Mouse (Mus musculus) lung, embryonic 14.5 days (tissue): Measurements from ENCODE around the gene Zfr2. TPM values are rescaled to one million over a fixed set of nuclear protein-coding genes. Genes with fewer than 3 reads are reported as not detected.

ENCODE experiments used
- ATAC-seq: fragments of 200-750 bp; cut with Nextera tagmentation; 2 replicates; pipeline ENCODE4 v1.8.0; 2017; ENCODE audit warnings: mild to moderate bottlenecking, moderate TSS enrichment, moderate library complexity; ENCODE audit not compliant: insufficient read depth
- DNase-seq: peaks from one replicate; pipeline ENCODE4 v3.0.0-alpha.2; 2015
- H3K27ac ChIP-seq: fragments of 300-500 bp; sonication (generic); 2 replicates; pipeline ENCODE4 v1.5.1; 2014; ENCODE audit warnings: low read depth, mild to moderate bottlenecking, moderate library complexity
- H3K27me3 ChIP-seq: fragments of 300-500 bp; sonication (generic); 2 replicates; pipeline ENCODE4 v1.6.1; 2014; ENCODE audit warnings: low read length, control low read depth; ENCODE audit not compliant: insufficient read depth
- H3K36me3 ChIP-seq: fragments of 300-500 bp; sonication (generic); 2 replicates; pipeline ENCODE4 v1.6.1; 2014; ENCODE audit warnings: control low read depth; ENCODE audit not compliant: insufficient read depth
- H3K4me1 ChIP-seq: fragments of 300-500 bp; sonication (generic); 2 replicates; pipeline ENCODE4 v1.6.1; 2014; ENCODE audit warnings: antibody characterized with exemption, control low read depth; ENCODE audit not compliant: insufficient read depth
- H3K4me2 ChIP-seq: fragments of 300-500 bp; sonication (generic); 2 replicates; pipeline ENCODE4 v1.6.1; 2014; ENCODE audit warnings: mild to moderate bottlenecking
- H3K4me3 ChIP-seq: fragments of 300-500 bp; sonication (generic); 2 replicates; pipeline ENCODE4 v1.5.1; 2014; ENCODE audit warnings: low read depth, low read length
- H3K9ac ChIP-seq: fragments of 300-500 bp; sonication (generic); 2 replicates; pipeline ENCODE4 v1.6.1; 2014
- H3K9me3 ChIP-seq: fragments of 300-500 bp; sonication (generic); 2 replicates; pipeline ENCODE4 v1.6.1; 2016; ENCODE audit warnings: low read depth, low read length, control low read depth
- CTCF ChIP-seq: IDR thresholded peaks from 2 replicates; pipeline ENCODE4 v1.5.1; 2016; ENCODE audit warnings: antibody characterized with exemption, low read depth
- WGBS: fragments of 180-500 bp; shearing (Covaris S2); extraction: QIAGEN DNeasy Blood & Tissue Kit; methylation state at CpG from one replicate; pipeline ENCODE4 v1.1.7; 2014; 5-methylcytosine and 5-hydroxymethylcytosine counted together
- polyA plus RNA-seq: library from polyadenylated mRNA; unstranded; fragments of >200 nt; fragmentation: Nextera tagmentation; extraction: Ambion mirVana; gene quantifications from 2 replicates; pipeline ENCODE4 v1.2.1, GENCODE M21; 2014

Gene Zfr2
- polyA plus RNA-seq, 1 experiment from 2014 or later: 3.4 TPM

DNA sequence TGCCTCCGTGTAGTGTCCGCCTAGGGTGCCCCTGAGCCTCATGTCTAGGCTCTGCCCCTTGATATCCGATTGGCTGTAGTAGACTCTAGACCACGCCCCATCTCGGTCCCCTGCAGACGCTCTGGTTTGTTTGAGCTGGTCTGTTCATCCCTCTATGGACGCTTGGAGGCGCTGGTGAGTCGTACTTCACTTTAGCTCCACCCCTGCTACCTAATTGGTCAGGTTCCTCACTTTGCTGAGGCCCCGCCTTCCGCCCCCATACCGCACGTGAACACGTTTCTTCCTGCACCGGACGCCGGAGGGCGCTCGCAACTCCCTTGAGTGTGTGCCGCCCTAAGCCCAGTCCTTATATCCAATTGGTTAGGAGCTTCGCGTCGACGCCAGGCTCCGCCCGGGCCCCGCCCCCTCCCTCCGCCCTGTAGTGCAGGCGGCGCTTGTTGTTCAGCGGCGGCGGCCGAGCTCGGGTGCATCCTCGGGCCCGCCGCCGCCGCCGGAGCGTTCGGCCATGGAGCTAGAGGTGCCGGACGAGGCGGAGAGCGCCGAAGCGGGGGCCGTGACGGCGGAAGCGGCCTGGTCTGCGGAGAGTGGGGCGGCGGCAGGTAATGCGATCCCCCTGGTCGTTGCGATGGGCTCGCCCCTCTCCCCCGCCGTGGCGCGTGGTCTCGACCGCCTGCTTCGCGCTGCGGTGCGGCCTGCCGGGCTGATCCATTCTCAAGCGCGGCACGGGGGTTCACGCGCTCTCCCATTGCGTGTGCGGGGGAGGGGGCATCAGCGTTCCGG lies 59.8 kb downstream of the Zfr2 start, which contains the start of gene Pip5k1c:
TSS of gene Pip5k1c (plus strand) at position 410 of the 780 bp plus-strand sequence.
- TF ChIP-seq CTCF: peak; percentile 89
- H3K27ac ChIP-seq: peak within 1 kb of the TSS; percentile 87
- DNase-seq (peak; percentile 100), ATAC-seq (peak; percentile 93)
- peaks cover 13% of the 10 kb centered on the region; the same call in 1 of the 2 replicates for H3K27me3 ChIP-seq
- H3K4me1 ChIP-seq: peaks cover 14% of the 10 kb centered on the region
- H3K9ac ChIP-seq: peak within 1 kb of the TSS; percentile 74
- peak within 1 kb of the TSS; percentile 69 for H3K4me3 ChIP-seq
- H3K4me2 ChIP-seq: peak within 1 kb of the TSS; percentile 98
- under 1% methylated on average over 80 of the region's 80 CpGs for WGBS
- peaks cover 5% of the 10 kb centered on the region; the same call in 1 of the 2 replicates for H3K36me3 ChIP-seq
- no peaks in the 10 kb centered on the region for H3K9me3 ChIP-seq

DNA sequence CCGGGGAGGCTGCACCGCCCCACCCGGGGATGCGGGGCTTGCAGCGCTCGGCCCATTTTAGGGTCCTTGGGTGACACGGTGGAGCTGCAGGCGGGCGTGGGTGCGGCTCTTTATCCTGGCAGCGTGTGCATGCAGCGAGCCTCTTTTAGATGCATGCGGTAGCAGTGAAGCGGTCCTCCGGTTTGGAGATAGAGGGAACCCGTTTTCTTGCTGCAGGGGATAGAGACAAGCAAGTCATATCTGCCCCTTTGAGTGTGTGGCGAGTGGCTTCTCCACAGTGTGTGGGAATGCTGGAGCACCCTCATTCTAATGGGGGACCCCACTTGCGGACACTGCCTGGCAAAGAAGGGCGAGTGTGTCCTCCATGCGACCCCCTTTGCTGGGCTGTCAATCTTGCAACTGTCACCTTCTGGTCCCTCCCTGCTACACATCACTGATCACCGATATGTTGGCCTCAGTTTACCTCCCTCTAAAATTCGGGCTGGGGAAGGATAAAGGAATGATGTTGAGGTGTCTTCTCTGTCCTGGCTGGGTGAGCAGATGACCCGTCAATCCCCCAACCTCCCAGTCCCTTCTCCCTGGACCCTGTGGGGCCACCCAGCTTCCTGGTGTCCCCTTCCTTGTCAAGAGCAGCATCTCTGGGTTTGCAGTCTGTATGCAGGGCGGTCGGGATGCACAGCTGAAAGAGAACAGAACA lies 60.5 kb downstream of the Zfr2 start:
- H3K4me3 ChIP-seq: peak overlapping the region; percentile 69
- peaks cover 5% of the 10 kb centered on the region; the same call in 1 of the 2 replicates for H3K36me3 ChIP-seq
- 1% methylated on average over 25 of the region's 25 CpGs for WGBS
- peaks cover 14% of the 10 kb centered on the region for H3K4me1 ChIP-seq
- H3K27me3 ChIP-seq: peaks cover 13% of the 10 kb centered on the region; the same call in 1 of the 2 replicates
- DNase-seq: no peak
- no peaks in the 10 kb centered on the region for H3K9me3 ChIP-seq
- TF ChIP-seq CTCF: no peak
- H3K27ac ChIP-seq: peak overlapping the region; percentile 87; the same call in 1 of the 2 replicates
- ATAC-seq: no peak
- peak overlapping the region; percentile 74 for H3K9ac ChIP-seq
- peak overlapping the region; percentile 98 for H3K4me2 ChIP-seq

- peaks cover 14% of the 10 kb centered on the region for H3K4me1 ChIP-seq
- TF ChIP-seq CTCF: no peak
- H3K27me3 ChIP-seq: peaks cover 13% of the 10 kb centered on the region; the same call in 1 of the 2 replicates
- H3K4me3 ChIP-seq: peak overlapping the region; percentile 69
- H3K9ac ChIP-seq: peak overlapping the region; percentile 74
- WGBS: 52% methylated on average over 8 of the region's 8 CpGs
- no peaks in the 10 kb centered on the region for H3K9me3 ChIP-seq
- no peak for DNase-seq
- ATAC-seq: no peak
- H3K27ac ChIP-seq: no peak overlapping the region
- peaks cover 5% of the 10 kb centered on the region; the same call in 1 of the 2 replicates for H3K36me3 ChIP-seq
- peak overlapping the region; percentile 98 for H3K4me2 ChIP-seq
Measured at GRCm38 (mm10) chr10:81294442-81294841, 61.5 kb downstream of the Zfr2 start.

DNA sequence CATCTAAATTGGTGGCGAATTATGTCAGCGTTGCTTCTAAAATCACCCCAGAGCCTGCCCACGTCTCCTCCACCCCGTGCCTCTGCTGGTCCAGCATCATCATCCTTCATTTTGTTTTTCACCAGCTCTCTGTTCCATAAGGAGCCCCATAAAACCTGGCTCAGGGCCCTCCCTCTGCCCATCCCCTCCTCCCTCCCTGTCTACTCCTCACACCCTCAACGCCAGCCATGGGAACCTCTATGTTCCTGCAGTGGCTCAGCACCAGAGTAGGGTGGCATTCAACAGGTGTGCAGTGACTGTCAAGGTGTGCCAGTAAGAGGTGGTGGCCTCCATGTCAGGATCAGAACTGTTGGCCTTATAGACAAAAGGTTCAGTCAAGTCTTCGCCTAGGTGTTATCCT lies 62.2 kb downstream of the Zfr2 start:
- H3K4me1 ChIP-seq: peaks cover 14% of the 10 kb centered on the region
- DNase-seq: no peak
- peaks cover 5% of the 10 kb centered on the region; the same call in 1 of the 2 replicates for H3K36me3 ChIP-seq
- no peak overlapping the region for H3K27ac ChIP-seq
- H3K9me3 ChIP-seq: no peaks in the 10 kb centered on the region
- H3K4me2 ChIP-seq: peak overlapping the region; percentile 98; the same call in 1 of the 2 replicates
- peaks cover 11% of the 10 kb centered on the region; the same call in 1 of the 2 replicates for H3K27me3 ChIP-seq
- TF ChIP-seq CTCF: no peak
- WGBS: 80% methylated on average over 6 of the region's 6 CpGs
- no peak overlapping the region for H3K9ac ChIP-seq
- no peak overlapping the region for H3K4me3 ChIP-seq
- no peak for ATAC-seq

GRCm38 (mm10) chr10:81297246-81297645 lies 64.3 kb downstream of the Zfr2 start:
- WGBS: 76% methylated on average over 6 of the region's 6 CpGs
- Histone ChIP-seq H3K36me3 (peaks cover 5% of the 10 kb centered on the region; the same call in 1 of the 2 replicates), H3K9ac (no peak overlapping the region), H3K4me2 (no peak overlapping the region), H3K27ac (0 out of 2 replicates have a peak overlapping the region, but pooled peaks have one; percentile 59), H3K27me3 (no peaks in the 10 kb centered on the region), H3K9me3 (no peaks in the 10 kb centered on the region), H3K4me3 (no peak overlapping the region), H3K4me1 (peaks cover 12% of the 10 kb centered on the region)
- ATAC-seq: no peak
- no peak for TF ChIP-seq CTCF
- no peak for DNase-seq

DNA sequence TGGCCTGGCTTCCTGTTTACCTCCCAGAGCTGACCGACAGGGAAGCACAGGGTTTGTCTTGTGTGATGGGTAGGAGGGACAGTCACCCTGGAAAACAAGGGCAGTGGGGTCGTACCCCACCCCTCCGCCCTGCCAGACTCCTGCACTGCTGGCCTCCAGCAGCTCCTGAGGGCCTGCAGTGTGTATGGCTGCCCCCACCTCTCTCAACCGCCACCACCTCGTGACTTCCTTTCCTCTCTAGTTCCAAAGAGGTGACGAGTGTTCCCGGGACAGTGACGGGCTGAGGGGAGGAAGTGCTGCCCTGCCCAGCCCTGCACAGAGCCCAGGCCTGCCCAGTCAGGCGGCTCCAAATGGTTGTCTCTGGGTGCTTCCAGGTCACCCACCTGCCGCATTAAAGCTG lies 64.9 kb downstream of the Zfr2 start:
- no peak for TF ChIP-seq CTCF
- peak overlapping the region; percentile 29; the same call in 1 of the 2 replicates for H3K4me2 ChIP-seq
- no peak overlapping the region for H3K9ac ChIP-seq
- H3K36me3 ChIP-seq: peaks cover 5% of the 10 kb centered on the region; the same call in 1 of the 2 replicates
- H3K4me1 ChIP-seq: peaks cover 12% of the 10 kb centered on the region
- no peaks in the 10 kb centered on the region for H3K9me3 ChIP-seq
- ATAC-seq (no peak), DNase-seq (peak; percentile 46)
- WGBS: 41% methylated on average over 10 of the region's 10 CpGs
- no peak overlapping the region for H3K4me3 ChIP-seq
- peak overlapping the region; percentile 59; the same call in 1 of the 2 replicates for H3K27ac ChIP-seq
- H3K27me3 ChIP-seq: no peaks in the 10 kb centered on the region
